Mouse (Mus musculus) limb, embryonic 10.5 days (tissue): Measurements from ENCODE around the gene Ccdc88c. TPM values are rescaled to one million over a fixed set of nuclear protein-coding genes. Genes with fewer than 3 reads are reported as not detected.

Experiments used
- DNase-seq: peaks from one replicate; pipeline ENCODE4 v3.0.0-alpha.2; 2017; ENCODE audit warnings: low spot score
- H3K27ac ChIP-seq: fragments of 300-500 bp; sonication (generic); 2 replicates; pipeline ENCODE4 v1.5.1; 2016; ENCODE audit warnings: mild to moderate bottlenecking
- H3K27me3 ChIP-seq: fragments of 300-500 bp; sonication (generic); 2 replicates; pipeline ENCODE4 v1.6.1; 2016; ENCODE audit warnings: low read depth, mild to moderate bottlenecking; ENCODE audit not compliant: poor library complexity, severe bottlenecking
- H3K36me3 ChIP-seq: fragments of 300-500 bp; sonication (generic); 2 replicates; pipeline ENCODE4 v1.6.1; 2016; ENCODE audit warnings: mild to moderate bottlenecking, moderate library complexity
- H3K4me1 ChIP-seq: fragments of 300-500 bp; sonication (generic); 2 replicates; pipeline ENCODE4 v1.6.1; 2016
- H3K4me3 ChIP-seq: fragments of 300-500 bp; sonication (generic); 2 replicates; pipeline ENCODE4 v1.5.1; 2016; ENCODE audit warnings: mild to moderate bottlenecking, moderate library complexity
- H3K9me3 ChIP-seq: fragments of 300-500 bp; sonication (generic); replicated peaks from 2 replicates; pipeline ENCODE4 v1.6.1; 2016; ENCODE audit warnings: mild to moderate bottlenecking
- WGBS: fragments of 180-500 bp; shearing (Covaris S2); methylation state at CpG from one replicate; pipeline ENCODE4 v1.1.7; 2016; 5-methylcytosine and 5-hydroxymethylcytosine counted together
- polyA plus RNA-seq: library from polyadenylated mRNA; unstranded; fragments of >200 nt; fragmentation: Nextera tagmentation; extraction: Ambion mirVana; gene quantifications from 2 replicates; pipeline ENCODE4 v1.2.1, GENCODE M21; 2016

The Ccdc88c gene
- polyA plus RNA-seq, 1 experiment from 2014 or later = 5.1 TPM

- Histone ChIP-seq H3K36me3 (peaks cover 26% of the 10 kb centered on the region), H3K9me3 (no peaks in the 10 kb centered on the region), H3K27me3 (no peaks in the 10 kb centered on the region), H3K27ac (no peak overlapping the region), H3K4me3 (no peak overlapping the region), H3K4me1 (no peaks in the 10 kb centered on the region)
- 88% methylated on average over 15 of the region's 15 CpGs for WGBS
- DNase-seq = no peak
These were observed 104.1 kb downstream of the Ccdc88c start for GRCm38 (mm10) chr12:100924646-100925339.

- H3K27ac ChIP-seq = no peak overlapping the region
- DNase-seq = no peak
- H3K9me3 ChIP-seq = no peaks in the 10 kb centered on the region
- H3K4me3 ChIP-seq = no peak overlapping the region
- 84% methylated on average over 12 of the region's 12 CpGs for WGBS
- H3K4me1 ChIP-seq = peaks cover 31% of the 10 kb centered on the region
- peaks cover 34% of the 10 kb centered on the region for H3K27me3 ChIP-seq
- H3K36me3 ChIP-seq = peaks cover 9% of the 10 kb centered on the region; the same call in 1 of the 2 replicates
These were observed 118.1 kb downstream of the Ccdc88c start for GRCm38 (mm10) chr12:100910731-100911130.

GRCm38 (mm10) chr12:100909765-100910164 is 119.1 kb downstream of the Ccdc88c start:
- Histone ChIP-seq H3K36me3 (peaks cover 6% of the 10 kb centered on the region; the same call in 1 of the 2 replicates), H3K9me3 (no peaks in the 10 kb centered on the region), H3K27ac (no peak overlapping the region), H3K4me1 (peaks cover 31% of the 10 kb centered on the region), H3K27me3 (peaks cover 34% of the 10 kb centered on the region), H3K4me3 (no peak overlapping the region)
- no peak for DNase-seq
- WGBS = 70% methylated on average over 6 of the region's 6 CpGs

- Histone ChIP-seq H3K4me3 (peak overlapping the region; percentile 57), H3K27ac (0 out of 2 replicates have a peak overlapping the region, but pooled peaks have one; percentile 14), H3K36me3 (0 out of 2 replicates have a peak, but pooled peaks cover 5% of the 10 kb centered on the region), H3K27me3 (peaks cover 34% of the 10 kb centered on the region), H3K4me1 (peaks cover 31% of the 10 kb centered on the region), H3K9me3 (no peaks in the 10 kb centered on the region)
- 22% methylated on average over 10 of the region's 10 CpGs for WGBS
- no peak for DNase-seq
These were observed 120.4 kb downstream of the Ccdc88c start for GRCm38 (mm10) chr12:100908298-100909034.

GRCm38 (mm10) chr12:100907598-100908297 is 121.1 kb downstream of the Ccdc88c start, which contains the start of gene Gpr68:
Gene Gpr68, minus strand, starts transcription at chr12:100908198.
- Histone ChIP-seq H3K27ac (0 out of 2 replicates have a peak within 1 kb of the TSS, but pooled peaks have one; percentile 14), H3K4me1 (peaks cover 23% of the 10 kb centered on the region), H3K4me3 (peak within 1 kb of the TSS; percentile 57), H3K27me3 (peaks cover 34% of the 10 kb centered on the region), H3K9me3 (no peaks in the 10 kb centered on the region), H3K36me3 (0 out of 2 replicates have a peak, but pooled peaks cover under 1% of the 10 kb centered on the region)
- DNase-seq = peak; percentile 69
- 2% methylated on average over 39 of the region's 39 CpGs for WGBS

- Histone ChIP-seq H3K27me3 (peaks cover 42% of the 10 kb centered on the region), H3K36me3 (no peaks in the 10 kb centered on the region), H3K27ac (no peak overlapping the region), H3K4me1 (peaks cover 20% of the 10 kb centered on the region), H3K9me3 (no peaks in the 10 kb centered on the region), H3K4me3 (no peak overlapping the region)
- no peak for DNase-seq
- WGBS = 76% methylated on average over 5 of the region's 5 CpGs
These were observed 122.0 kb downstream of the Ccdc88c start for GRCm38 (mm10) chr12:100906861-100907260.

GRCm38 (mm10) chr12:100903761-100904160 is 125.1 kb downstream of the Ccdc88c start:
- no peaks in the 10 kb centered on the region for H3K36me3 ChIP-seq
- no peak overlapping the region for H3K4me3 ChIP-seq
- no peaks in the 10 kb centered on the region for H3K9me3 ChIP-seq
- H3K27ac ChIP-seq = no peak overlapping the region
- peaks cover 20% of the 10 kb centered on the region for H3K4me1 ChIP-seq
- peaks cover 67% of the 10 kb centered on the region for H3K27me3 ChIP-seq
- no peak for DNase-seq
- WGBS = 88% methylated on average over 9 of the region's 9 CpGs

GRCm38 (mm10) chr12:100901386-100901785 is 127.5 kb downstream of the Ccdc88c start:
- Histone ChIP-seq H3K27ac (no peak overlapping the region), H3K4me3 (no peak overlapping the region), H3K9me3 (no peaks in the 10 kb centered on the region), H3K4me1 (peaks cover 17% of the 10 kb centered on the region), H3K27me3 (peaks cover 67% of the 10 kb centered on the region), H3K36me3 (no peaks in the 10 kb centered on the region)
- no peak for DNase-seq
- 82% methylated on average over 6 of the region's 6 CpGs for WGBS

GRCm38 (mm10) chr12:100900901-100901300 is 128.0 kb downstream of the Ccdc88c start:
- H3K27me3 ChIP-seq = peaks cover 68% of the 10 kb centered on the region

GRCm38 (mm10) chr12:100899111-100899640 is 129.7 kb downstream of the Ccdc88c start:
- DNase-seq = peak; percentile 61
- peaks cover 20% of the 10 kb centered on the region for H3K4me1 ChIP-seq
- H3K36me3 ChIP-seq = no peaks in the 10 kb centered on the region
- under 1% methylated on average over 30 of the region's 30 CpGs for WGBS
- H3K27ac ChIP-seq = no peak overlapping the region
- H3K9me3 ChIP-seq = no peaks in the 10 kb centered on the region
- peaks cover 71% of the 10 kb centered on the region for H3K27me3 ChIP-seq
- H3K4me3 ChIP-seq = peak overlapping the region; percentile 50

More at GRCm38 (mm10) chr12:100900901-100901300, 128.0 kb downstream of the Ccdc88c start:
- H3K36me3 ChIP-seq = no peaks in the 10 kb centered on the region
- H3K27ac ChIP-seq = no peak overlapping the region
- H3K4me1 ChIP-seq = peaks cover 17% of the 10 kb centered on the region
- H3K9me3 ChIP-seq = no peaks in the 10 kb centered on the region
- H3K4me3 ChIP-seq = no peak overlapping the region
- 81% methylated on average over 6 of the region's 6 CpGs for WGBS
- DNase-seq = no peak

GRCm38 (mm10) chr12:100897736-100898650 is 130.9 kb downstream of the Ccdc88c start:
- Histone ChIP-seq H3K36me3 (no peaks in the 10 kb centered on the region), H3K27me3 (peaks cover 71% of the 10 kb centered on the region)
- 36% methylated on average over 12 of the region's 12 CpGs for WGBS

More at GRCm38 (mm10) chr12:100897736-100898650, 130.9 kb downstream of the Ccdc88c start:
- Histone ChIP-seq H3K9me3 (no peaks in the 10 kb centered on the region), H3K4me1 (peaks cover 20% of the 10 kb centered on the region), H3K27ac (no peak overlapping the region), H3K4me3 (no peak overlapping the region)
- no peak for DNase-seq
